Mouse (Mus musculus) stomach, embryonic 14.5 days (tissue): ENCODE measurements around the gene Rbm12. TPM values are rescaled to one million over a fixed set of nuclear protein-coding genes. Genes with fewer than 3 reads are reported as not detected.

Experiments
- ATAC-seq: fragments of 200-750 bp; cut with Nextera tagmentation; 2 replicates; pipeline ENCODE4 v1.8.0; 2017; ENCODE audit warnings: low read depth, moderate TSS enrichment; ENCODE audit not compliant: insufficient number of reproducible peaks, insufficient read depth, low FRiP score
- H3K27ac ChIP-seq: fragments of 300-500 bp; sonication (generic); 2 replicates; pipeline ENCODE4 v1.5.1; 2014; ENCODE audit warnings: mild to moderate bottlenecking, low read length, moderate library complexity, mixed read lengths
- H3K27me3 ChIP-seq: fragments of 300-500 bp; sonication (generic); 2 replicates; pipeline ENCODE4 v1.6.1; 2014; ENCODE audit warnings: low read length, control low read depth, mixed read lengths; ENCODE audit not compliant: control insufficient read depth, insufficient read depth
- H3K36me3 ChIP-seq: fragments of 300-500 bp; sonication (generic); 2 replicates; pipeline ENCODE4 v1.6.1; 2014; ENCODE audit warnings: mild to moderate bottlenecking, control low read depth, low read length, moderate library complexity, mixed read lengths; ENCODE audit not compliant: control insufficient read depth, insufficient read depth
- H3K4me1 ChIP-seq: fragments of 300-500 bp; sonication (generic); 2 replicates; pipeline ENCODE4 v1.6.1; 2014; ENCODE audit warnings: low read length, control low read depth, mixed read lengths; ENCODE audit not compliant: control insufficient read depth, insufficient read depth
- H3K4me2 ChIP-seq: fragments of 300-500 bp; sonication (generic); replicated peaks from 2 replicates; pipeline ENCODE4 v1.6.1; 2014; ENCODE audit warnings: low read depth, low read length, control low read depth
- H3K4me3 ChIP-seq: fragments of 300-500 bp; sonication (generic); 2 replicates; pipeline ENCODE4 v1.5.1; 2014; ENCODE audit warnings: low read depth, low read length, control low read depth
- H3K9ac ChIP-seq: fragments of 300-500 bp; sonication (generic); replicated peaks from 2 replicates; pipeline ENCODE4 v1.6.1; 2014; ENCODE audit warnings: low read depth, mild to moderate bottlenecking, control low read depth, low read length, moderate library complexity, mixed read lengths
- H3K9me3 ChIP-seq: fragments of 300-500 bp; sonication (generic); 2 replicates; pipeline ENCODE4 v1.6.1; 2016; ENCODE audit warnings: low read depth, low read length, control low read depth; ENCODE audit not compliant: control insufficient read depth
- WGBS: fragments of 180-500 bp; shearing (Covaris S2); extraction: QIAGEN DNeasy Blood & Tissue Kit; methylation state at CpG from one replicate; pipeline ENCODE4 v1.1.7; 2014; 5-methylcytosine and 5-hydroxymethylcytosine counted together
- polyA plus RNA-seq: library from polyadenylated mRNA; unstranded; fragments of >200 nt; fragmentation: Nextera tagmentation; extraction: Ambion mirVana; gene quantifications from 2 replicates; pipeline ENCODE4 v1.2.1, GENCODE M21; 2014

The Rbm12 gene
- polyA plus RNA-seq, 1 experiment from 2014 or later = 30.1 TPM

GRCm38 (mm10) chr2:156089799-156090198 lies 22.0 kb downstream of the Rbm12 start:
- Histone ChIP-seq H3K9me3 (no peaks in the 10 kb centered on the region), H3K36me3 (peaks cover 4% of the 10 kb centered on the region), H3K4me3 (no peak overlapping the region), H3K4me2 (no peak overlapping the region), H3K27ac (no peak overlapping the region), H3K4me1 (no peaks in the 10 kb centered on the region), H3K9ac (no peak overlapping the region), H3K27me3 (no peaks in the 10 kb centered on the region)
- 81% methylated on average over 1 of the region's 1 CpGs for WGBS
- ATAC-seq = no peak

DNA sequence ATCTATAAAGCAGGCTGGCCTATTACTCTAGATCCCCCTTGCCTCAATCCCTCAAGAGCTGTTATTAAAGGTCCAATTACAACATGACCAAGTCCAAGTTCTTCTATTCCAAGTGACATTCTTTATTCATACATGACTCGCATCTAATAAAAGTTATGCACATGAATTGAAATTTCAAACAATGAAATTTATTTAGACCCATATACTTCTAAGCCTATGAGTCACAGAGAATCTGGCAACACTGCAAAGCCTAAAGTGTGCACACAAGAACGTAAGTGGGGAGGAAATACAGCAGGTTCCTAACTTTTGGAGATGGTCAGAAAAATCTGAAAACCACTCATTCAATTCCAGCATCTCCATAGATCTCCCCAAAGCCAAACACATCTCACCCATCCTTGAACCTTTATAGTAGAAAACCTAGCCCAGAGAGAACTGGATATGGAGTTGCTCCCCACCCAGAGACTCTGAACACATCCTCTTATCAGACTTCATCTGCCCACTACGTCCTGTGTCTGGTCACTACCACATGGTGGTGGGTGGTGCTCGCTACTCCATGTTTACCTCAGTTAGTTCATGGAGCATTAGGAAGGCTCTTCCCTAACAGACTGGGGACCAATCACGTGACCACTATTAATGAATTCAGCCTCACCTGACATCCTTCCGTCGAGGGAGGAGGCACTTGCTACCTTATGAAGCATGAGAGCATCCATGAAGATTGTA lies 24.2 kb downstream of the Rbm12 start:
- no peaks in the 10 kb centered on the region for H3K4me1 ChIP-seq

GRCm38 (mm10) chr2:156084541-156084940 lies 27.2 kb downstream of the Rbm12 start:
- no peak for ATAC-seq
- Histone ChIP-seq H3K27ac (no peak overlapping the region), H3K4me2 (no peak overlapping the region), H3K36me3 (no peaks in the 10 kb centered on the region), H3K4me3 (no peak overlapping the region), H3K4me1 (no peaks in the 10 kb centered on the region), H3K9ac (no peak overlapping the region), H3K27me3 (no peaks in the 10 kb centered on the region), H3K9me3 (no peaks in the 10 kb centered on the region)
- WGBS = 81% methylated on average over 3 of the region's 3 CpGs

More for the DNA sequence above, 24.2 kb downstream of the Rbm12 start:
- Histone ChIP-seq H3K9ac (no peak overlapping the region), H3K36me3 (peaks cover 4% of the 10 kb centered on the region; the same call in 1 of the 2 replicates), H3K4me3 (no peak overlapping the region), H3K27me3 (no peaks in the 10 kb centered on the region), H3K27ac (no peak overlapping the region), H3K9me3 (no peaks in the 10 kb centered on the region), H3K4me2 (no peak overlapping the region)
- WGBS = 86% methylated on average over 7 of the region's 7 CpGs
- no peak for ATAC-seq

- Histone ChIP-seq H3K36me3 (peaks cover 38% of the 10 kb centered on the region), H3K4me3 (no peak overlapping the region), H3K4me2 (no peak overlapping the region), H3K9me3 (no peaks in the 10 kb centered on the region), H3K27ac (no peak overlapping the region), H3K9ac (no peak overlapping the region), H3K4me1 (no peaks in the 10 kb centered on the region), H3K27me3 (no peaks in the 10 kb centered on the region)
- no peak for ATAC-seq
- WGBS = 69% methylated on average over 7 of the region's 7 CpGs
Measured at GRCm38 (mm10) chr2:156080391-156080790, 31.4 kb downstream of the Rbm12 start.

DNA sequence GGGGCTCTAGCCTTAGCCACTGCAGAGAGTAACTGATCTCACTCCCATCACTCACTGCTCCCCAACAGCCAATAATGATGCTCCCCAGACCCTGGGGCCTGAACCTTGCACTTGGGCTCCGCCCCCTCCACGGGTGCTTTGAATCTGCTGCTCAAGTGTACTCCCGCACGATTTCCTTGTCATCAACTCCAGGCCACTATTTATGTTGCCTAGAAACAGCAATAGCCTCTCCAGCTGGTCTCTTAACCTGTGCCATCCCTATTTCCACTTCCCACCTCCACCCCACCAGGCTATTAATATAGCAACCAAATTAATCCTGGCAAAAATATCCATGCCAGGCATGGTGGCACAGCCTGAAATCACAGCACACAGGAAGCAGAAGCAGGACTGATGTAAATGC lies 32.1 kb downstream of the Rbm12 start:
- no peaks in the 10 kb centered on the region for H3K4me1 ChIP-seq
- peaks cover 44% of the 10 kb centered on the region for H3K36me3 ChIP-seq
- no peak overlapping the region for H3K27ac ChIP-seq
- no peak for ATAC-seq
- no peak overlapping the region for H3K4me3 ChIP-seq
- H3K9ac ChIP-seq = no peak overlapping the region
- 41% methylated on average over 4 of the region's 4 CpGs for WGBS
- no peaks in the 10 kb centered on the region for H3K9me3 ChIP-seq
- H3K4me2 ChIP-seq = no peak overlapping the region
- H3K27me3 ChIP-seq = no peaks in the 10 kb centered on the region

- H3K4me3 ChIP-seq = no peak overlapping the region
- H3K27me3 ChIP-seq = no peaks in the 10 kb centered on the region
- 84% methylated on average over 8 of the region's 8 CpGs for WGBS
- H3K9me3 ChIP-seq = no peaks in the 10 kb centered on the region
- H3K4me1 ChIP-seq = no peaks in the 10 kb centered on the region
- H3K4me2 ChIP-seq = no peak overlapping the region
- no peak overlapping the region for H3K27ac ChIP-seq
- H3K9ac ChIP-seq = no peak overlapping the region
- no peak for ATAC-seq
- H3K36me3 ChIP-seq = peaks cover 49% of the 10 kb centered on the region
Measured at GRCm38 (mm10) chr2:156079183-156079560, 32.6 kb downstream of the Rbm12 start.

- whole genome bisulfite sequencing = 90% methylated on average over 16 of the region's 16 CpGs
- Histone ChIP-seq H3K4me1 (no peaks in the 10 kb centered on the region), H3K9me3 (no peaks in the 10 kb centered on the region), H3K27ac (no peak overlapping the region), H3K36me3 (peaks cover 54% of the 10 kb centered on the region), H3K4me2 (no peak overlapping the region), H3K4me3 (no peak overlapping the region), H3K9ac (no peak overlapping the region), H3K27me3 (no peaks in the 10 kb centered on the region)
- ATAC-seq = no peak
Measured at GRCm38 (mm10) chr2:156078421-156079182, 33.2 kb downstream of the Rbm12 start.

- Histone ChIP-seq H3K9ac (no peak overlapping the region), H3K9me3 (no peaks in the 10 kb centered on the region), H3K27ac (no peak overlapping the region), H3K36me3 (peaks cover 66% of the 10 kb centered on the region), H3K4me1 (no peaks in the 10 kb centered on the region), H3K27me3 (no peaks in the 10 kb centered on the region), H3K4me2 (no peak overlapping the region), H3K4me3 (no peak overlapping the region)
- WGBS = 87% methylated on average over 7 of the region's 7 CpGs
- ATAC-seq = no peak
Measured at GRCm38 (mm10) chr2:156077461-156077860, 34.3 kb downstream of the Rbm12 start.
